Mouse (Mus musculus): ENCODE measurements around the gene Pcnx2.

DNA sequence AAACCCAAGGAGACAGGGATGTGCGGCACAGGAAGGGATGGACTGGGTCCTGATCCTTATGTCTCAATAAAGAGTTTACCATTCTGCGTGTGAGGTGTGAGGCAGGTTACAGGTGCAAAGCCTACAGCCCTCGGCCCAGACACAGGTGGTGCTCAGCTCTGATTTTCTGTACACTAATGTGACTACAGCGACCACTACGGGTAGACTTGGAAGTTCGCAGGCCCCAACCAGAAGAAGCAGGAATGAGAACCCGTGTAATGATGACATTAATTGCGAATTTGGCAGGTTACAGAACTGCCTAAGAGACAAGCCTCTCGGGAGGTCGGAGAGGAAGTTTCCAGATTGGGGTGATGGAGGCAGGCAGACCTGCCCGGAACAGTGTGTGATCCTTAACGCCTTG, 32.0 kb downstream of the Pcnx2 start:
- TF ChIP-seq KAT2A (IDR thresholded peaks at IDR 0.05; ENCODE audit: insufficient replicate concordance, low read length) (no peak), MAX (IDR thresholded peaks at IDR 0.05; ENCODE audit: low read length) (no peak), MAFK (IDR thresholded peaks at IDR 0.05; ENCODE audit: insufficient replicate concordance, low read length) (no peak), JUN (IDR thresholded peaks at IDR 0.05; ENCODE audit: insufficient read depth, low read depth, low read length) (no peak), E2F4 (IDR thresholded peaks at IDR 0.05; ENCODE audit: insufficient replicate concordance, low read depth, low read length) (no peak), EP300 (IDR thresholded peaks at IDR 0.05; ENCODE audit: low read length) (no peak)
